In the genomic region with DNA sequence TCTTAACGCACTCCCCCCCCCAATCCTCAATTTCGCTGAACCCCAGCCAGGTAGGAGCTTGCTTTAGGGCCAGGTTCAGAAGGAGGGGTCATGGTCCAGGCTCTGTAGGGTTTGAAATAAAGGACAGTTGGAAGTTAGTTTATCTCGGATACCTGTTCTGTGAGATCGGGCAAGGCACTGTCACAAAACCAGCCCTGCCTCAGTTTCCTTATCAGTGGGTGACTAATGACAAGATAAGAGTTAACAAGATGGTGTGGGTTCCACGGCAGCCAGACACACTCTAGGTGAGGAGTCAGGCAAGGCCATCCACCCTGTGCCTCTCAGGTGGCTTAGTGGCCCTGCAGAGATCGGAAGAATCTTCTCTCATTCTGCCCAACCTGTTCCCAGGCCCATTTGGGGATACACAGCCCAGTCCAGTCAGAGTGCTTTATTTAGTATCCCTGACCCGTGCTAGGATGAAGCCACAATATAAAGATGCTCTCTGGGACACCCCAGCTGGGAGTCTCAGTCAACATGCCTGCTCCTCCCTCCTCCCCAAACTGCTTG, we compare ENCODE assay signal across 8 mouse cellular contexts. TPM values are rescaled to one million over a fixed set of nuclear protein-coding genes. Genes with fewer than 3 reads are reported as not detected.
DNase-seq lines count a peak whose midpoint lies in the region; ATAC-seq and TF ChIP-seq lines count a peak whose summit lies in the region.

No protein-coding gene starts in this region.

- H3K36me3 ChIP-seq in lung, embryonic 14.5 days (ENCODE audit: insufficient read depth) = no peaks in the 10 kb centered on the region
- H3K36me3 ChIP-seq in forebrain, embryonic 13.5 days (ENCODE audit: poor library complexity, severe bottlenecking) = no peaks in the 10 kb centered on the region
- H3K36me3 ChIP-seq in limb, embryonic 12.5 days = 0 out of 2 replicates have a peak, but pooled peaks cover 3% of the 10 kb centered on the region
- H3K36me3 ChIP-seq in neural tube, embryonic 15.5 days = no peaks in the 10 kb centered on the region

- H3K4me3 ChIP-seq in lung, embryonic 14.5 days (ENCODE audit: low read depth, low read length) = peak overlapping the region; percentile 85
- peak overlapping the region; percentile 81 for H3K4me3 ChIP-seq in forebrain, embryonic 13.5 days
- H3K4me3 ChIP-seq in limb, embryonic 12.5 days (replicated peaks) = peak overlapping the region; percentile 89
- peak overlapping the region; percentile 84 for H3K4me3 ChIP-seq in neural tube, embryonic 15.5 days (replicated peaks)

- no peak for ATAC-seq in lung, embryonic 14.5 days (ENCODE audit: insufficient read depth)
- ATAC-seq in forebrain, embryonic 13.5 days = no peak
- no peak for ATAC-seq in limb, embryonic 12.5 days (ENCODE audit: insufficient number of reproducible peaks, insufficient read depth, low FRiP score, low TSS enrichment, low read depth)
- no peak for ATAC-seq in neural tube, embryonic 15.5 days (ENCODE audit: low FRiP score)

- no peak for DNase-seq in lung, embryonic 14.5 days
- DNase-seq in lung, postnatal 36 days = no peak
- DNase-seq in right cerebral cortex, adult 18-20 months = no peak
- DNase-seq in lung, postnatal 25 days (ENCODE audit: low spot score) = no peak
- DNase-seq in ovary, adult 18-20 months (ENCODE audit: low spot score) = no peak

- no peak overlapping the region for H3K27ac ChIP-seq in lung, embryonic 14.5 days (ENCODE audit: low read depth)
- H3K27ac ChIP-seq in forebrain, embryonic 13.5 days = no peak overlapping the region; the same call in 1 of the 2 replicates
- H3K27ac ChIP-seq in limb, embryonic 12.5 days = no peak overlapping the region
- peak overlapping the region; percentile 54; the same call in 1 of the 2 replicates for H3K27ac ChIP-seq in neural tube, embryonic 15.5 days (replicated peaks)

- H3K4me2 ChIP-seq in lung, embryonic 14.5 days = peak overlapping the region; percentile 96
- H3K4me2 ChIP-seq in forebrain, embryonic 13.5 days = peak overlapping the region; percentile 78
- H3K4me2 ChIP-seq in limb, embryonic 12.5 days = peak overlapping the region; percentile 78
- peak overlapping the region; percentile 74 for H3K4me2 ChIP-seq in neural tube, embryonic 15.5 days

- peak overlapping the region; percentile 94; the same call in 1 of the 2 replicates for H3K9ac ChIP-seq in lung, embryonic 14.5 days
- H3K9ac ChIP-seq in forebrain, embryonic 13.5 days = peak overlapping the region; percentile 98
- peak overlapping the region; percentile 94; the same call in 1 of the 2 replicates for H3K9ac ChIP-seq in limb, embryonic 12.5 days (replicated peaks)
- peak overlapping the region; percentile 96 for H3K9ac ChIP-seq in neural tube, embryonic 15.5 days (replicated peaks)

- no peaks in the 10 kb centered on the region for H3K27me3 ChIP-seq in lung, embryonic 14.5 days (ENCODE audit: insufficient read depth, low read length)
- H3K27me3 ChIP-seq in forebrain, embryonic 13.5 days = no peaks in the 10 kb centered on the region
- H3K27me3 ChIP-seq in limb, embryonic 12.5 days = 0 out of 2 replicates have a peak, but pooled peaks cover 3% of the 10 kb centered on the region
- H3K27me3 ChIP-seq in neural tube, embryonic 15.5 days (replicated peaks) = no peaks in the 10 kb centered on the region

- TF ChIP-seq CTCF in lung, embryonic 14.5 days (IDR thresholded peaks at IDR 0.05; ENCODE audit: low read depth) = no peak

- 63% methylated on average over 7 of the region's 7 CpGs for WGBS in lung, embryonic 14.5 days
- WGBS in forebrain, embryonic 13.5 days = 82% methylated on average over 7 of the region's 7 CpGs
- 81% methylated on average over 7 of the region's 7 CpGs for WGBS in limb, embryonic 12.5 days
- 70% methylated on average over 7 of the region's 7 CpGs for WGBS in neural tube, embryonic 15.5 days

- no peaks in the 10 kb centered on the region for H3K9me3 ChIP-seq in lung, embryonic 14.5 days (ENCODE audit: low read depth, low read length)
- H3K9me3 ChIP-seq in forebrain, embryonic 13.5 days (replicated peaks) = no peaks in the 10 kb centered on the region
- no peaks in the 10 kb centered on the region for H3K9me3 ChIP-seq in limb, embryonic 12.5 days
- no peaks in the 10 kb centered on the region for H3K9me3 ChIP-seq in neural tube, embryonic 15.5 days (replicated peaks)

- peaks cover 10% of the 10 kb centered on the region; the same call in 1 of the 2 replicates for H3K4me1 ChIP-seq in lung, embryonic 14.5 days (ENCODE audit: insufficient read depth)
- peaks cover 51% of the 10 kb centered on the region for H3K4me1 ChIP-seq in forebrain, embryonic 13.5 days
- H3K4me1 ChIP-seq in limb, embryonic 12.5 days (replicated peaks) = peaks cover 43% of the 10 kb centered on the region
- peaks cover 62% of the 10 kb centered on the region for H3K4me1 ChIP-seq in neural tube, embryonic 15.5 days

RNA-seq across cellular contexts. Expression of a gene that starts 2.4 kb away (rescaled TPM):
- polyA plus RNA-seq in lung, embryonic 14.5 days (2014; fragmentation: Nextera tagmentation; extraction: Ambion mirVana) = 8.6 and 9.8 TPM in 2 replicates
- polyA plus RNA-seq in forebrain, embryonic 13.5 days (2015; fragmentation: Nextera tagmentation; extraction: Ambion mirVana) = 30.1 and 31.6 TPM in 2 replicates
- 19.2 and 20.0 TPM in 2 replicates for polyA plus RNA-seq in limb, embryonic 12.5 days (2016; fragmentation: Nextera tagmentation; extraction: Ambion mirVana)
- polyA plus RNA-seq in neural tube, embryonic 15.5 days (2015; fragmentation: Nextera tagmentation; extraction: Ambion mirVana) = 25.4 and 25.8 TPM in 2 replicates

RNA-seq across cellular contexts. Expression of a gene that starts 26.3 kb away (rescaled TPM):
- polyA plus RNA-seq in lung, embryonic 14.5 days (2014; fragmentation: Nextera tagmentation; extraction: Ambion mirVana) = 9.0 and 9.9 TPM in 2 replicates
- polyA plus RNA-seq in forebrain, embryonic 13.5 days (2015; fragmentation: Nextera tagmentation; extraction: Ambion mirVana) = 6.6 and 7.1 TPM in 2 replicates
- 1.9 TPM in 2 replicates for polyA plus RNA-seq in limb, embryonic 12.5 days (2016; fragmentation: Nextera tagmentation; extraction: Ambion mirVana)
- 0.88 and 1.4 TPM in 2 replicates for polyA plus RNA-seq in neural tube, embryonic 15.5 days (2015; fragmentation: Nextera tagmentation; extraction: Ambion mirVana)
